Mouse (Mus musculus) lung, postnatal 36 days (tissue): Measurements from ENCODE around the gene Serpina3j.
"Not testable (repeated sequence)": the region's sequence is repeated elsewhere in the genome, so short reads cannot be mapped to it uniquely, and the experiment has no call there.

Source experiments
- DNase-seq: peaks from one replicate; pipeline ENCODE4 v3.0.0; 2022; ENCODE audit warnings: mixed read lengths

Gene Serpina3j

DNA sequence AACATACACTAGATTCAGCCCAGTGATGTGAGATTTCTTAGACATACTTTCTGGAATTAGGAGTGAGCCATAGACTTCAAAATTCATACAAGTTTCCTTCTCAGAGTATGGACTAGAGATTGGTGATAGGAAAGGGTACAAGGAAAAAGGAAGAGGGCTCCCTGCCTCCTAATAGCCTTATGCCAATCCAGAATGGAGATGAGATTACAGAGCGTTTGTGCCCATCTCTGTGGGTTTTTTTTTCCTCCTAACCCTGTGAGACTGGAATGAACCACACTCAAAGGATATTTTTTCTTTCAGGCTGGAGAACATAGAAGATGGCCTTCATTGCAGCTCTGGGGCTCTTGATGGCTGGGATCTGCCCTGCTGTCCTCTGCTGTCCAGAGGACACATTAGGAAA is at the start of gene Serpina3j:
Gene Serpina3j, plus strand, starts transcription at position 301 of the 400 bp plus-strand sequence.
- no peak for DNase-seq

DNA sequence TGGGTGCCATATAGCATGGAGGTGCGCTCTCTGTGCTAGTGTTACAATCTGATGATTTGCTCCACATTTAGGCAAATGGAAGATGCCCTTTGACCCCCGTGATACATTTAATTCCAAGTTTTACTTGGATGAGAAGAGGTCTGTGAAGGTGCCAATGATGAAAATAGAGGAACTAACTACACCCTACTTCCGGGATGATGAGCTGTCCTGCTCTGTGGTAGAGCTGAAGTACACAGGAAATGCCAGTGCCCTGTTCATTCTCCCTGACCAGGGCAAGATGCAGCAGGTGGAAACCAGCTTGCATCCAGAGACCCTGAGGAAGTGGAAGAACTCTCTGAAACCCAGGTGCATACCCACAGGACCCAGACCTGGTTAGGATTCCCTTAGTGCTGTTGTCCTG is 48.0 kb upstream of the Serpina3j start:
- no peak for DNase-seq

DNA sequence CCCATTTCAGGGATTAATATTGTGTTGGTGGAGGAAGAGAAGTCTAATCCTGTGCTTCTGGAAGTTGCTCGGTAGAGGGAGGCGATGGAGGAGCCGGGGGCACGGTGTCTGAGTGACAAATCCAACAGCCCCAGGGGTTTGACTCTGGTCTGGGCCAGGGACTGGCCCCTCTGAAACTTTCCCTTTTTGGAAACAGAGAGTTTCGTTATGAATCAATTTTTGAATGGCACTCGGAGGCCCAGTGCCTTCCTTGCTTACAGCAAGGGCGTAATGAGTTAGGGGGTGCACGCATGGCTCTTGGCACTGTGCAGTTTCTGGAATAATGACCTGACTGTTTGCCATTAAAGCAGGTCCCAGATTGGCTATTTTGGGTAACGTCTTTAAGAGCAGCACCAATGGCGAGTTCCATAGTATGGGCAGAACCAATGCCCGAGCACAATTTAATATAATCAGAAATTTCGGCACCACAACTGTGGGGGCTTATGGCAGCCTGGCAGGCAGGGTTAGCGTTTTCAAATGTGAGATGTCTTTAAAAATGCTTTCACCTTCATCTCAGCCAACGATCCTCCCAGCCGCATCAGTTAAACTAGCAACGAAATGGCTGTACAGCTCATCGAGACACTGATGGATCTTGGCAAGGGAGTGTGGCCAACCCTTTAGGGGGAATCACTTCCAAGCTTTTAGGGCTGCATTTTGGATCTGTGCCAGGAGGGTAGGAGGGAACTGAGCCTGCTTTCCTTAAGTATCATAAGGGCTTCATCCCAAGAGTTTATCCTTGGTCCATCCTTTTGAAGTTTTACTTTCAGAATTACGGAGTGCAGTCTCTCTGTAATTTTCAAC is 35.9 kb upstream of the Serpina3j start:
- DNase-seq: no peak

DNA sequence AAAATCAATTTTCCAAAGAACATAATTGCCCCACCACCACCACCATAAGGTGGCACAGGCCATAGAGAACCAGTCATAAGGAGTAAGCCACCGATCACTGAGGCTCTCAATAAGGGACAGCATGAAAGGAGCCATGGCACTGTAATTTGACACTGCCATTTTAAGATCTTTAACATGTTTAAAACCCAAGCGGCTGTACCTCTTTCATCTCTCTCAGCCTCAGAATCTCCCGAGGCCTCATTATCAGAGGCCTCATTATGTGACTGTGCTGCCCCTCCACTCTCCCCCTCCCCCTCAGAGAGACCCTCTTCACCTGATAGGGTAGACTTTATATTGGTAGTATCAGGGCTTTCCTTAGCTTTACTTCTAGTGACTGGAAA is 35.3 kb upstream of the Serpina3j start:
- no peak for DNase-seq

DNA sequence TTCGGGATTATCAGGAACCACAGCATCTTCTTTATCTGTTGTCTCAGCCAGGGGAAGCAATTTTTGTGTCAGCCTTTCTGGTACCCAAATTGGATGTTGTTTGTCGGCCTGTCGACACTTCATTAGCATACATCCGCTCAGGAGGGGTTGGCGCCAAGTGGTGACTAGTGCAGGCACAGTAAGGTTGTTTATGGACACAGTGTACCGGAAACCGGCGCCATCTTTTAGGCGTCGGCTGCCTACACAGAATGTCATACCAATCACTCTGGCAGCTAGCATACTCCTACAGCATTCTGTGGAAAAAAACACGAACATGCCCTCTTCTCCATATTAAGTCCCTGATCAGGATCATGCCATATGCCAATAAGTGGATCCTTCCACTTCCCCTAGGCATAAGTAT is 31.0 kb upstream of the Serpina3j start:
- DNase-seq: no peak

DNA sequence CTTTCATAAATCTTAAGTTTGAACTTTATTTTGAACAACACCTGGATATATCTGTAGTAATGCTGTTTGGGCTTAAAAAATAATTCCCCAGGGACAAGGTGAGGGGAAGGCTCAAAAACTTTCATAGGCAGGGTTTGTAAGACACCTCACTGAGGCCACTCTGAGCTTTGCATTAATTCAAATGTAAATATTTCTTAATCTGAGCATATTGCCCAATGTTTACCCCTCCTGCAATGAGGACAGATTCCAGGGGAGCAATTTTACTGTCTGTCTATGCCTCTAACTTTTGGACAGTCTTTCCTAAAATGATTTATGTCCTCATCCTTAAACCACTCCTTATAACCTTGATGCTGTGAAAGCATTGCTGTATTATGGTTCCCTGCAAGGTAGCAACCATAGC is 26.0 kb upstream of the Serpina3j start:
- DNase-seq: no peak

DNA sequence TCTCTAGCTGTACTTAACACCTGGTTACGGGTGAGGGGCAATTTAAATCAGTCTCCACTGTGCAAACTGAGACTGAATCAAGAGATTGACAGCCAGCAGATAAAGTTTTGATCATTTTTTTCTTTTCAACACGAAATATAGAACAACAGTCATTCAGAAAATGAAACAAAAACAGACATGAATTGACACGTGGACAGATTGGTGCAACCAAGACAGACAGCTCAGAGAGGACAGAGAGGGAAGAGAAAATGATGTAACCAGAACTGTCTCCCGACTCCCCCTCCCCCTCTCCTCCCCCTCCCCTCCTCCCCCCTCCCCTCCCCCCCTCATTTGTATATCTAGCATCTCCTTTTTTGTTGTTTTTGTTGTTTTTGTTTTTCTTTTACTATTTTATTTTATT is 24.5 kb upstream of the Serpina3j start:
- DNase-seq: no peak

DNA sequence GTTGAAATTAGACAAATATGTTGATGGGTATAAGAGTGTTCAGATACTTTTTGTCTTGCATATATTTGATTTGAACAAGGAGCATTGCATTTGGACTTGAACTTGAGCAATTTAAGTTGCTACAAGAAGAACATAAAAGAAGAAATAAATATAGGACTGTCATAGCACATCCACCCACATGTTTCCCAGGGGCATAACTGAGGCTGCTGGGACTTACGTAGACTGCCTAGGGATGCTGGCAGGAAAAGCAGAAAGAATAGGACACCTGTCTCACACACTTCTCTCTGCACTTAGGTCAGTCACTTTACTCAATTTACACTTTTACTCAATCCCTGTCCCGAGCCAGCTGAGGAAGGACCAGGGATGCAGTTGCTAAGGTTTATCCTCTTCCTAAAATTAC is 20.4 kb upstream of the Serpina3j start:
- DNase-seq: no peak

DNA sequence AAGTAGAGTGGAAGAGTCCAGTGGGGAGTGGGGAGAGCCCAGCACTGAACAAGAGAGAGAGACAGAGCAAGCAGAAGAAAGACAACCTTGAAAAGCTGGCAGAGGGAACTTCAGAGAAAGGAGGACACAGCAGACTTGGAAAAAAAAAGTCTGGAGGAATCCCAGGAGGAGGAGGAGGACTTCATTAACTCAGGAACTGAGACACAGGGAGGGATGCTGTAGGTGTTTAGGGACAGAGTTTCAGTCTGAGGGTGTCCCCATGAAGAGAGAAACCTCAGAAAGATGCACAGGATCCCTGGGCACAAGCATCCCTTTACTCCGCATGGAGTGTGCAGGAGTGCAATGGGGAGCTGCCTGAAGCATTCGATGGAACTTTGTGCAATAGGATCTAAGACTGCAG is 16.3 kb upstream of the Serpina3j start:
- DNase-seq: no peak

DNA sequence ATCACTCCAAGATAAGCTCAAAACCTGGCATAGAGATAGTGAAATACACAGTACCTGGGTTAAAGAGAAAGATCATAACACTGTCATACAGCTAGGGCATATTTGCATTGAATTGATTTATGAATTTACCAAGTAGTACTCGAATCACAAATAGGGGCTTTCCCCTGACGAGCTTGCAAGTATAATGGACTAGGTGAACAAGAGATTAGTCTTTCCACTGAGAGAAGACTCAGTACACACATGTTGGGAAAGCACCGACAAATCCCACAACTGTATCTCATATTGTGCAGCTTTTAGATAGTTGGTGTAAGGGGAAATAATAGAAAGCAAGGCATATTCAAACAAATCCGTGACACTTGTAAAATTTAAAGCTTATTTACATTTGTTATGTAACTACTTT is 8.4 kb upstream of the Serpina3j start:
- no peak for DNase-seq

DNA sequence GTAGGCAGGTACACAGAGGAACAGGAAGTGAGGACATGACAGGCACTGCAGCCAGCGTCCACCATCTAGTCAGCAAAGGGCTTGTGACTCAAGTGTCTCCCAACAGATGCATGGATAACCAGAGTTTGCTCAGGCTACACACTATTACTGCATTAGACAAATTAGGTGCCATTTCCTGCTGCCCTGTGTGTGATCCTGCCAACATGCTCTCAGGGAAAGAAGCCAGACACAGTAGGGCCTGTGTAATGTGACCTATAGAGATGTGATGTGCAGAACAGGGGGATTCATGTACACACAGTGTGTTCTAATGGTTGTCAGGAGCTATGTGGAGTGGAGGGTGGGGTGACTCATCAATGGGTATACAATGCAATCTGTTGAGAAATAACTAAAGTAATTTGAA is 8.1 kb downstream of the Serpina3j start:
- DNase-seq: no peak

DNA sequence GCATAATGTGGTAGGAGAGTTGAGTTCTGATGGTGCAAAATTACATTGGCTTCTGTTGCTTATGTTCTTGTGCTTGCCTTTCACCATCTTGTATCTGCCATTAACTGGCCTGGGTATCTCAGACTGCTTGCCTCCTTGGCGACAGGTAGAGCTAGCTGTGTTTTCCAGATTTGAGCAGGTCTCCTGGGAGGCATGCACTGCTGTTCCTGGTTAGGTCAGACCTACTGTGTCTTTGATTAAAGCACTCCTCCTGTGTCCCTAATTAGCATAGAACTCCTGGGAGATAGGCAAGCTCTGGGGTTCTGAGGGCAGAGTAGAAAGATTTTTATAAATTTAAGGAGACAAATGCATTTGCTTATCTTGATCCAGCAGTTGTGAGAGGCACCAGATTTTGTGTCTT is 17.3 kb downstream of the Serpina3j start:
- DNase-seq: no peak

DNA sequence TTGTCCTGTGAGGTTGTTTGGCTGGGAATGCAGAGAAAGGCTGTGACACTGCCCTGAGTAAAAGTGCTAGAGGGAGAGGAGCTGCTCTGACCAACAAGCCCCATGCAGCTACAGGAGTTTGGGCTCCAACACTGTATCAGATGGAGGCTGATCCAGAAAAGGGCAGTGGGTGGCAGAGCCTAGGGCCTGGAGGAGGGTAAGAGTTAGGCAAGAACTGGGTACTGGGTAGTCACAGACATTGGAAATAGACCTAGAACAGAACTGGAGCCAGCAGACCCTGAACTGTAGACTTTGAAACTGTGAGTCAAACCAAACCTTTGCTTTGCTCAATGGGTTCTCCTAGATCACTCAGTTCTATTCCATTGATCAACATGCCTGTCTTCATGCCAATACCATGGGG is 22.5 kb downstream of the Serpina3j start:
- not testable (repeated sequence) for DNase-seq

DNA sequence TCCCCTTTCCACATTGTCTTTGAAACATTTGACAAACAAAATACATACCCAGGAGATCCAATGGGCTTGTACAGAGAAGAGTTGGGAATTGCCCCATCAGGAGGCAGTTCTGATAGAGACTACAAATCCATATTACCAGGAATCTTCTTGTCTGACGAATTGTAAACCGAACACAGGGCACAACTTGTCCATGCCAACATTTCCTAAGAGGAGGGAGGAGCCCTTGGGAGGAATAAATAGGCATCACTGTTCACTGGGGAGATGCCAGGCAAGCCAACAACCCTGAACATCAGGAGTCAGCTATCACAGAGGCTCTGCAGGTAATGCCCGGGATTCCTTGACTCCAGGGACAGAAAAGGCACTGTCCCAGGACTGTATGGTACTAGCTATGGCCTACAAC is 23.9 kb downstream of the Serpina3j start, which contains the start of the genes Serpina3k and Serpina3m:
Gene Serpina3k, plus strand, starts transcription at position 261 of the 400 bp plus-strand sequence.
Gene Serpina3m, plus strand, starts transcription at position 261 of the 400 bp plus-strand sequence.
- DNase-seq: not testable (repeated sequence)

DNA sequence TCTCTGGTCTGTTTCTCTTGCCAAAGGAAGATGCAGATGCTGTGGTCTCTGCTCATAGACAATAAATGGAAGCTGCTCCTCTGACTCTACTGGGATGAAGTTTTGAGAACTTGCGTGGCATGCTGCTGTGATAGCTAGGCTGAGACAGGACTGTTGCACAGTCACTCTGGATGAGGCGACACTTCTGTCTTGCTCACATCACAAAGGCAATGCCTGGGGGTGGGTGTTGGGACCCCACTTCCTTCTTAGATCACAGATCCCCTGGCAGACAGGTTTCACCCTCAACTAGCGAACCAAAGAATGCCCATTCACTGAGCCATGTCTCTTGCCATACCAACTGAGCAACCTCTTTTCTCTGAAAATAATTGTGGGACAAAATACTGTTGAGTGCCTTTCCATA is 24.4 kb downstream of the Serpina3j start:
- DNase-seq: no peak

DNA sequence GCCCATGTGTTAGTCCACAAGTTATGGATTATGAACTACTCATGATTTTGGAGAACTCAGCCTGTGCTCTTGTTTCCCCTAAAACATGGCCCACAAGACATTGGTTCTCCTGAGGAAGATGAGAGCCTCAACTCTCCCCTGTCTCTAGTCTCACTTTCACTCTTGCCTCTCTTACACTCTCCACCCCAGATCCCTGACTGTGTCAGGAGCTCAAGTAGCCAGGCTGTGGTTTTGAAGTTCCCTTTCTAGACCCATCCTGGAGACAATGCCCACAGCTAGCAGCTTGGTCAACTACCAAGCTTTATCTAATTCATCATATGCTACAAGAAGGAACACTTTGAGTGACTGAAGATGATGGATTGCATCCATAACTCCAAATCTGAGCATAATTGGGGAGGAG is 28.1 kb downstream of the Serpina3j start:
- DNase-seq: not testable (repeated sequence)

DNA sequence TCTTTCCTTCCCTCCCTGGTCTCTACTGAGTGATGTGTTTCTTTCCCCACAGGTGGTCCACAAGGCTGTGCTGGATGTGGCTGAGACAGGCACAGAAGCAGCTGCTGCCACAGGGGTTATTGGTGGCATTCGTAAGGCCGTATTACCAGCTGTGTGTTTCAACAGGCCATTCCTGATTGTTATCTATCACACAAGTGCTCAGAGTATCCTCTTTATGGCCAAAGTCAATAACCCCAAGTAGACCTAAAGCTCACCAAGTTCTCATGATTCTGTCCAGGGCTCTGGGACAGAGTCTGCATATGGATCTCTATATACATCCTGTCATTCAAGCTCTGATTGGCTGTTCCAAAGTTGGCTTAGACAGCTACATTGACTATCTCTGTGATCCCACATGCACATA is 30.8 kb downstream of the Serpina3j start:
- no peak for DNase-seq

DNA sequence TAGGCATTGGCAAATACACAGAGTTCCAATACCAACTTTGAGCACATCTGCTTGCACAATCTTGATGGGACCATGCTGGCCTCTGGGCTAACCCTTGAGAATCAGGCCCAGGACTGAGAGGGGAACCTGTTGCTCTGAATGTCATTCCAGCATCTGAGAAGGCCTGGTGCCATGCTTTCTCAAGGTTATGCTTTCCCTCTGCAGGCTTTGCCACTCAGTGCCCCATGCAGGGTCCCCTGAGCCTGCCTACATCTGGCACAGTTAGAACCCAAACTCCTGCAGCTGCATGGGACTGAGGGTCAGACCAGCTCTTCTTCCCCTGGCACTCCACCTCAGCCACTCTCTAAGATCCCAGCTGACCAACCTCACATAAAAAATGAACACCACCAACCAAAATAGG is 31.4 kb downstream of the Serpina3j start:
- no peak for DNase-seq

DNA sequence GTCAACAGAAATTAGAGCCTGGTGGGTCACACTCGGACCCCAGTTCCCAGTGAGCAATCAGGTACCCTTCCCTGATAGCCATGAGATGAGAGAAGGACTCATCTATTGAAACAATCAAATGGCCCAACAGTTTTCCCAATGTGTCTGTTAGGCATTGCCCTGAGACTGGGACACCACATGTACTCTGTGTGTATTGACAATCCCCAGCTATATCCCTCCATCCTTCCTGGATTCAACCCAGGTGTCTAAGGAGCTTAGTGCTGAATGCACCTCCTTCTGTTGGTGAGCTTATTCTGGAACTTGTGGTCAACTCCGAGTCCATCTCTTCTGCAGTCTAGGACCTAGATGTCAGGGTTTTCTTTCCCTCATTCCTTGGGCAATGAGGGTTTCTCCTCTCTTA is 32.7 kb downstream of the Serpina3j start:
- no peak for DNase-seq

DNA sequence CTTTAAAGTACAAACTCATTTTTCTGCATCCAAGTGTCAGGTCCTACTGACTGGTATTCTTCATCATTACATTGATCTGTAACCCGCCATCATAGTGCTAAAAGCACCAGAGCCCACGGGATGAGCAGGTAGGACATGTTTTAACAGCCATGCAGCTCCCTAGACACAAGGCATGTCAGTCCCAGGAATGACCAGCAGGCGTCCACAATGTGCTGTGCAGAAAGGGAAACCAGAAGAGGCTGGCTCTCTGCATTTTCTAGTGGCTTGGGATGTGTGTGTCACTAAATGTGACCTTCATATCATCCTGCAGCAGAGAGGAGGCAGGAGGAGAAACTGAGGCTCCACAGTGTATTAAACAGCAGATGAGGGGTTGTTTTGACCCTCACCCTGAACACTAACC is 37.5 kb downstream of the Serpina3j start:
- DNase-seq: peak; percentile 49

DNA sequence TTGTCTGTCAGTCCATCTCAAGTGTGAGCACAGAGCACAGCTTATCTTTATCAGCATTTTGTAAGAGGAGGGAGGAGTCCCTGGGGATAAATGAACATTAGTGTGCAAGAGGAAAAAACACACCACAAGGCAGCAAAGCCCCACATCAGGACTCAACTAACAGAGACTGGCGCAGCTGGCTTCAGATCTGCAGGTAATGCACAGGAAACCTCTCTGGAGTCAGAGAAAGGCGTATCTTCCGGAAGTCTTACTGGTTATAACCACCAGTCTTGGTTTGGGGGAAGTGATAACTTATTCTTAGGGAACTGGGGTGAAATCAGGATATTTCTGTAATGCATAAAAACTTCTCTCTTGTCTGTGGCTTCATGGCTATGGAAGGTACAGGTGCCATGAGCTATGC is 41.7 kb downstream of the Serpina3j start:
- DNase-seq: no peak

DNA sequence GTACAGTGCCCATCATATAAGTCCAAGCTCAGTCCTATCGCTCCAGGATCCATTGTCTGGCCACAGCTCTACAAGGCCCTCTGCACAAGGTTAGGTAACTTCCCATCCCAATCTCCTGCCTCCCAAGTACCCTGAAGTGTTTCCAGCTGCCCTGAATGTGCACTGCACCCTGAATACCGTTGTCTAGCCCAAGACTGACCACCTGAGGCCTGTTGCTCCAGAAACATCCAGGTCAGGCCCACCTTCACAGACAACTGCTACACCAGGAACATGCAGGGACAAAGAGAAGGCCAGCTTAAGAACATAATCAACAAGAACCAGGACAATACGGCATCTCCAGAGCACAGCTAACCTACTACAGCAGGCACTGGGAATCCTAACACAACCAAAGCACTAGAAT is 55.6 kb downstream of the Serpina3j start:
- no peak for DNase-seq
